ENCODE assay signal across 8 mouse cellular contexts in the genomic region with DNA sequence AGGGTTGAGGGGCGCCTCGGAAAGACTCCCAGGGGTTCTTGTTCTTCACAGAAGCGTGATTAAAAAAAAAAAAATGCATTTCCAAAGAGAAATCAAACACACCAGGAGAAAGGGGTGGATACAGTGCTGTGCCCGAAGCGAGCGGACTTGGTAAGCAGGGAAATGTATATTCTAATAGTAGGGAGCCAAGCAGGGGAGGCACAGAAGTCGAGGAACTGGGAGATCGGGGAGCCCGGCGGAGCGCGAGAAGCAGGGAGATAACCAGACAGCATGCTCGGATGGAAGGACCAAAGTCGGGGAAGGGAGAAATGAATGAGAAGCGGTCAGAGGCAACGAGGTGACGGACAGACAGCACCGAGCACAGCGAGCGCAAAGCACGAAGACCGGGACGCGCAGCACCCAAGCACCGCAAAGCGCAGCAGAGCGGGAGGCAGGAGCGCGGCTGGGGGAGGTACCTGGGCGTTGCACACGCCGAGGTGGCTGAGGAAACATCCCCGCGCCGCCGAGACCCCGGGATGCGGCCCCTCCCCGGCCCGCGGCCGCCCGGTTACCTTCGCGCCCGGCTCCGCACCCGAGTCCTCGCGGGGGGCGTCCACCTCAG. TPM values are rescaled to one million over a fixed set of nuclear protein-coding genes. Genes with fewer than 3 reads are reported as not detected.
DNase-seq lines count a peak whose midpoint lies in the region; ATAC-seq and TF ChIP-seq lines count a peak whose summit lies in the region.

No protein-coding gene starts in this region.

- no peaks in the 10 kb centered on the region for H3K4me1 ChIP-seq in intestine, postnatal 0 days (replicated peaks; ENCODE audit: control insufficient read depth, insufficient read depth, low read length)
- H3K4me1 ChIP-seq in midbrain, embryonic 10.5 days, result peaks cover 31% of the 10 kb centered on the region

- peak; percentile 85 for DNase-seq in adrenal gland, adult 2 months
- peak; percentile 75 for DNase-seq in embryo, embryonic 10.5 days (ENCODE audit: low spot score)
- DNase-seq in gastrocnemius, postnatal 14 days, result peak; percentile 57
- DNase-seq in left cerebral cortex, postnatal 4 days, result peak; percentile 58
- peak; percentile 74 for DNase-seq in midbrain, embryonic 10.5 days (ENCODE audit: low spot score)
- DNase-seq in right cerebral cortex, postnatal 4 days, result peak; percentile 68
- peak; percentile 62 to 69 for DNase-seq in urinary bladder, postnatal 4 days (ENCODE audit: low spot score in 2 of 2)

- peak overlapping the region; percentile 72 for H3K9ac ChIP-seq in intestine, postnatal 0 days (ENCODE audit: low read depth, low read length)

- intact Hi-C loops in gastrocnemius, postnatal 14 days (cut with DNase I; ENCODE audit: low total_unique reads), result no loop called here
- intact Hi-C loops in left cerebral cortex, postnatal 4 days (cut with DNase I), result loop anchor here (5.0 kb wide), 1 partner anchor 53 kb away; no protein-coding TSS in a partner anchor

- H3K9me3 ChIP-seq in intestine, postnatal 0 days (ENCODE audit: control insufficient read depth), result no peaks in the 10 kb centered on the region
- no peaks in the 10 kb centered on the region for H3K9me3 ChIP-seq in midbrain, embryonic 10.5 days (replicated peaks)

- no peaks in the 10 kb centered on the region; the same call in 1 of the 2 replicates for H3K36me3 ChIP-seq in intestine, postnatal 0 days (ENCODE audit: control insufficient read depth, insufficient read depth)
- peaks cover 25% of the 10 kb centered on the region for H3K36me3 ChIP-seq in midbrain, embryonic 10.5 days

- WGBS in intestine, postnatal 0 days, result 1% methylated on average over 27 of the region's 51 CpGs
- under 1% methylated on average over 29 of the region's 51 CpGs for WGBS in midbrain, embryonic 10.5 days

- peak overlapping the region; percentile 78; the same call in 1 of the 2 replicates for H3K27ac ChIP-seq in intestine, postnatal 0 days (ENCODE audit: low read depth, low read length)
- H3K27ac ChIP-seq in midbrain, embryonic 10.5 days (replicated peaks), result peak overlapping the region; percentile 96

- peak; percentile 79 for ATAC-seq in intestine, postnatal 0 days

- no peaks in the 10 kb centered on the region for H3K27me3 ChIP-seq in intestine, postnatal 0 days (replicated peaks; ENCODE audit: control insufficient read depth, insufficient read depth, low read length)
- no peaks in the 10 kb centered on the region for H3K27me3 ChIP-seq in midbrain, embryonic 10.5 days (ENCODE audit: low read depth, poor library complexity, severe bottlenecking)

- H3K4me2 ChIP-seq in intestine, postnatal 0 days (replicated peaks; ENCODE audit: low read depth), result peak overlapping the region; percentile 79

- peak overlapping the region; percentile 81 for H3K4me3 ChIP-seq in intestine, postnatal 0 days (ENCODE audit: low read depth, low read length)
- peak overlapping the region; percentile 80 for H3K4me3 ChIP-seq in midbrain, embryonic 10.5 days

- no peak for TF ChIP-seq CTCF in intestine, postnatal 0 days (IDR thresholded peaks at IDR 0.05; ENCODE audit: low read depth)

RNA-seq across cellular contexts. Expression of gene Phc1, which starts 1.2 kb away (rescaled TPM):
- total RNA-seq in adrenal gland, adult 2 months (2021), result 10 to 100 TPM; 24.8 to 33.6 TPM
- polyA plus RNA-seq in adrenal gland, adult 2 months (2012; rRNA removed), result 39.9 and 62.2 TPM in 2 replicates
- 10 to 100 TPM in 1 of 2 experiments, 1 to 10 TPM in 1; 8.0 to 10.7 TPM for total RNA-seq in gastrocnemius, postnatal 14 days (2021)
- 3.3 and 3.5 TPM in 2 replicates for polyA plus RNA-seq in intestine, postnatal 0 days (2015; fragmentation: Nextera tagmentation; extraction: Ambion mirVana)
- 100 to 1,000 TPM; 107 to 111 TPM for total RNA-seq in left cerebral cortex, postnatal 4 days (2021)
- 26.6 and 29.3 TPM in 2 replicates for polyA plus RNA-seq in midbrain, embryonic 10.5 days (2016; fragmentation: Nextera tagmentation; extraction: Ambion mirVana)

RNA-seq across cellular contexts. Expression of gene M6pr, which starts 30.6 kb away (rescaled TPM):
- total RNA-seq in adrenal gland, adult 2 months (2021), result 100 to 1,000 TPM; 159 to 173 TPM
- polyA plus RNA-seq in adrenal gland, adult 2 months (2012; rRNA removed), result 31.4 and 41.9 TPM in 2 replicates
- 10 to 100 TPM; 22.7 to 26.6 TPM for total RNA-seq in gastrocnemius, postnatal 14 days (2021)
- 91.7 and 92.2 TPM in 2 replicates for polyA plus RNA-seq in intestine, postnatal 0 days (2015; fragmentation: Nextera tagmentation; extraction: Ambion mirVana)
- 10 to 100 TPM; 35.2 to 38.2 TPM for total RNA-seq in left cerebral cortex, postnatal 4 days (2021)
- polyA plus RNA-seq in midbrain, embryonic 10.5 days (2016; fragmentation: Nextera tagmentation; extraction: Ambion mirVana), result 94.6 and 95.1 TPM in 2 replicates

RNA-seq across cellular contexts. Expression of gene Klrg1, which starts 56.5 kb away (rescaled TPM):
- total RNA-seq in adrenal gland, adult 2 months (2021), result under 1 TPM in 1 of 2 experiments, not detected in 1; 0.28 TPM
- not detected in 2 replicates for polyA plus RNA-seq in adrenal gland, adult 2 months (2012; rRNA removed)
- total RNA-seq in gastrocnemius, postnatal 14 days (2021), result not detected
- 0.08 TPM in 1 of 2 replicates, not detected in the other for polyA plus RNA-seq in intestine, postnatal 0 days (2015; fragmentation: Nextera tagmentation; extraction: Ambion mirVana)
- total RNA-seq in left cerebral cortex, postnatal 4 days (2021), result under 1 TPM in 1 of 2 experiments, not detected in 1; 0.66 TPM
- 0.19 TPM in 1 of 2 replicates, not detected in the other for polyA plus RNA-seq in midbrain, embryonic 10.5 days (2016; fragmentation: Nextera tagmentation; extraction: Ambion mirVana)

Comparison
In these comparisons a context has a peak if more than half of its experiments do, and no peak if none do; other contexts are left out.
1. Peak in every context shown above with its lines: DNase-seq, ATAC-seq, H3K4me3 ChIP-seq and H3K27ac ChIP-seq.
2. RNA of gene M6pr, which starts 30.6 kb away (total RNA-seq): 159 to 173 TPM in adrenal gland, adult 2 months; 35.2 to 38.2 TPM in left cerebral cortex, postnatal 4 days and 22.7 to 26.6 TPM in gastrocnemius, postnatal 14 days; every median in the first group is over 4 times any median in the second.